Mouse (Mus musculus): ENCODE measurements at regions not wholly inside any gene's neighbourhood (a gene's known extent, or its start where the extent isn't known, plus 50 kb on each side); places are given as distances from the start of the nearest gene placed in this dataset.

- no peak overlapping the region for H3ac ChIP-seq (ENCODE audit: control insufficient read depth, insufficient read length, low read depth)
- H3K27me3 ChIP-seq (ENCODE audit: control insufficient read depth, insufficient read depth, insufficient read length): no peaks in the 10 kb centered on the region
- H3K36me3 ChIP-seq (ENCODE audit: control insufficient read depth, insufficient read depth): no peaks in the 10 kb centered on the region
- no peaks in the 10 kb centered on the region for H3K79me2 ChIP-seq (ENCODE audit: control insufficient read depth, insufficient read depth)
- no peaks in the 10 kb centered on the region for H3K79me3 ChIP-seq (ENCODE audit: low read depth)
- no peak for TF ChIP-seq CEBPB (IDR thresholded peaks at IDR 0.05; ENCODE audit: low read depth)
- no peak for TF ChIP-seq MYOG (IDR thresholded peaks at IDR 0.05; ENCODE audit: control insufficient read depth, extremely low read depth, insufficient read length)
- no peak for TF ChIP-seq USF1 (IDR thresholded peaks at IDR 0.05; ENCODE audit: low read depth)
- no peak for TF ChIP-seq FOSL1 (IDR thresholded peaks at IDR 0.05; ENCODE audit: insufficient read depth, low read length, poor library complexity, severe bottlenecking)
- TF ChIP-seq MYOD1 (IDR thresholded peaks at IDR 0.05; ENCODE audit: control insufficient read depth, insufficient read length, low read depth): no peak
- TF ChIP-seq CTCF (IDR thresholded peaks at IDR 0.05; ENCODE audit: control insufficient read depth, insufficient read depth, insufficient read length): no peak
- TF ChIP-seq MAX (IDR thresholded peaks at IDR 0.05): no peak
- H3K4me3 ChIP-seq (ENCODE audit: insufficient read depth, poor library complexity, severe bottlenecking): no peak overlapping the region
Observed at GRCm38 (mm10) chr10:44609187-44609586, 80.9 kb upstream of the Prdm1 start.

GRCm38 (mm10) chr10:44607334-44607851, 79.1 kb upstream of the Prdm1 start:
- Histone ChIP-seq H3K79me2 (ENCODE audit: control insufficient read depth, insufficient read depth) (no peaks in the 10 kb centered on the region), H3K4me3 (ENCODE audit: insufficient read depth, poor library complexity, severe bottlenecking) (no peak overlapping the region), H3K27me3 (ENCODE audit: control insufficient read depth, insufficient read depth, insufficient read length) (no peaks in the 10 kb centered on the region), H3ac (ENCODE audit: control insufficient read depth, insufficient read length, low read depth) (no peak overlapping the region), H3K36me3 (ENCODE audit: control insufficient read depth, insufficient read depth) (no peaks in the 10 kb centered on the region), H3K79me3 (ENCODE audit: low read depth) (no peaks in the 10 kb centered on the region)
- no peak for TF ChIP-seq CTCF (IDR thresholded peaks at IDR 0.05; ENCODE audit: control insufficient read depth, insufficient read depth, insufficient read length)
- no peak for TF ChIP-seq MYOD1 (IDR thresholded peaks at IDR 0.05; ENCODE audit: control insufficient read depth, insufficient read length, low read depth)
- no peak for TF ChIP-seq MYOG (IDR thresholded peaks at IDR 0.05; ENCODE audit: control insufficient read depth, extremely low read depth, insufficient read length)
- no peak for TF ChIP-seq MAX (IDR thresholded peaks at IDR 0.05)
- no peak for TF ChIP-seq FOSL1 (IDR thresholded peaks at IDR 0.05; ENCODE audit: insufficient read depth, low read length, poor library complexity, severe bottlenecking)
- TF ChIP-seq USF1 (IDR thresholded peaks at IDR 0.05; ENCODE audit: low read depth): no peak
- no peak for TF ChIP-seq CEBPB (IDR thresholded peaks at IDR 0.05; ENCODE audit: low read depth)

DNA sequence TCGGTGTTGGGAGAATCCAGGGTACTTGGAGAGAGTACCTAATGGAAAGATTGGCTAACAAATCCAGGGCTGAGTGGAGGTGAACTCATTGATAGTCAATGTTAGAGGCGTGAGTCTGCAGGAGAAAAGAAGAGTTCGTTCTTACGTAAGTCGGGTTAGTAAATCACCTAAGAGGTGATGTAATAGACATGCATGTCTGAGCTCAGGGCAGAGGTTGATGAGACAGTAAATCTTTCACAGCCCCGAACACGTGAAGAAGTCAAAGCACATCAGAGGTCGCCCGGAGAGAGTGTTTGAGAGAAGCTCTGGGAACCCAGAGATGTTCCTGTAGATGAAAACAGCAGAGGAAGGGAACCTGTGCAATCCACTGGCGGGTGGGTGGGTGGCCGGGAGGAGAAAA, 76.2 kb upstream of the Prdm1 start:
- TF ChIP-seq CEBPB (IDR thresholded peaks at IDR 0.05; ENCODE audit: low read depth) (no peak), MAX (IDR thresholded peaks at IDR 0.05) (no peak), FOSL1 (IDR thresholded peaks at IDR 0.05; ENCODE audit: insufficient read depth, low read length, poor library complexity, severe bottlenecking) (no peak), MYOD1 (IDR thresholded peaks at IDR 0.05; ENCODE audit: control insufficient read depth, insufficient read length, low read depth) (no peak), MYOG (IDR thresholded peaks at IDR 0.05; ENCODE audit: control insufficient read depth, extremely low read depth, insufficient read length) (no peak), CTCF (IDR thresholded peaks at IDR 0.05; ENCODE audit: control insufficient read depth, insufficient read depth, insufficient read length) (no peak)
- H3K27me3 ChIP-seq (ENCODE audit: control insufficient read depth, insufficient read depth, insufficient read length): no peaks in the 10 kb centered on the region
- H3K36me3 ChIP-seq (ENCODE audit: control insufficient read depth, insufficient read depth): no peaks in the 10 kb centered on the region
- no peaks in the 10 kb centered on the region for H3K79me3 ChIP-seq (ENCODE audit: low read depth)
- no peak overlapping the region for H3K4me3 ChIP-seq (ENCODE audit: insufficient read depth, poor library complexity, severe bottlenecking)
- H3K79me2 ChIP-seq (ENCODE audit: control insufficient read depth, insufficient read depth): no peaks in the 10 kb centered on the region
- H3ac ChIP-seq (ENCODE audit: control insufficient read depth, insufficient read length, low read depth): no peak overlapping the region

DNA sequence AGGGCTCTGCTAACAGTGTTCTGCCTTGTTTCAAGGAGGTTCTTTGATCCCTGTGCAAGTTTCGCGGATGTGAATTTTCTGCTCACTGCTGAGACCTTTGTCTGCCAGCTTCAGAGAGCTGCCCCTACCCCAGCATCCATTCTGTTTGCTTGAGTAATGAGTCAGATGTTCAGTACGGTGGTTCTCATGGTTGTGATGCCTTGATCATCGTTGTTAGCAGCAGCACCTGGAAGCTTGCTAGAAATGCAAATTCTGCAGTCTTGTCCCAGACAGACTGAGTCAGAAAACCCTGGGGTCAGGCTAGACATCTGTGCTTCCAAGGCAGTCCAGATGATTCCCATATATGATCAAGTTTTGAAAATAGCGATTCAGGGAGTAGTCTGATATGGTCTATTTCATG, 75.2 kb upstream of the Prdm1 start:
- TF ChIP-seq USF1 (IDR thresholded peaks at IDR 0.05; ENCODE audit: low read depth) (no peak), MYOD1 (IDR thresholded peaks at IDR 0.05; ENCODE audit: control insufficient read depth, insufficient read length, low read depth) (no peak), MAX (IDR thresholded peaks at IDR 0.05) (no peak)
- H3K27me3 ChIP-seq (ENCODE audit: control insufficient read depth, insufficient read depth, insufficient read length): no peaks in the 10 kb centered on the region
- H3K36me3 ChIP-seq (ENCODE audit: control insufficient read depth, insufficient read depth): no peaks in the 10 kb centered on the region
- H3K79me3 ChIP-seq (ENCODE audit: low read depth): no peaks in the 10 kb centered on the region
- H3K79me2 ChIP-seq (ENCODE audit: control insufficient read depth, insufficient read depth): no peaks in the 10 kb centered on the region
- H3K4me3 ChIP-seq (ENCODE audit: insufficient read depth, poor library complexity, severe bottlenecking): no peak overlapping the region
- no peak overlapping the region for H3ac ChIP-seq (ENCODE audit: control insufficient read depth, insufficient read length, low read depth)

DNA sequence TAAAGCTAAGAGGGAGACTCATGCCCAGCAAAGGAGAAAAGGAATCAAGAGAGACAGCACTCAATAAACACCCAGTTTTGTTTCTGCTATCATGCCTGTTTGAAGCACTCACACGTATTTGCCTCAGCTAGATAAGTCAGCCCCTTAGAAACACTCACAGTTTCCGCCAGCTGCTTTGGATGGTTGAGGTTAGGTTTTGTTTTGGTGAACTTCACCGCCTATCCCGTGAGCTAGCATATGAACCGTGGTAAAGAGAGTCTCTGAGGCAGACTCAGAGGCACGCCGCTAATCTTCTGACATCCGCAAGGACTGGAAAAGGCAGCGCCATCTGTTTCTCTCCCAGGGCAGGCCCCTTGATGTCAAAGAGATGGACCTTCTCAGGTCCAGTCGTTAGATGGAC, 73.2 kb upstream of the Prdm1 start:
- no peaks in the 10 kb centered on the region for H3K79me3 ChIP-seq (ENCODE audit: low read depth)
- no peak overlapping the region for H3ac ChIP-seq (ENCODE audit: control insufficient read depth, insufficient read length, low read depth)
- H3K36me3 ChIP-seq (ENCODE audit: control insufficient read depth, insufficient read depth): no peaks in the 10 kb centered on the region
- TF ChIP-seq MAX (IDR thresholded peaks at IDR 0.05) (no peak), FOSL1 (IDR thresholded peaks at IDR 0.05; ENCODE audit: insufficient read depth, low read length, poor library complexity, severe bottlenecking) (no peak), USF1 (IDR thresholded peaks at IDR 0.05; ENCODE audit: low read depth) (no peak), MYOG (IDR thresholded peaks at IDR 0.05; ENCODE audit: control insufficient read depth, extremely low read depth, insufficient read length) (no peak)
- H3K27me3 ChIP-seq (ENCODE audit: control insufficient read depth, insufficient read depth, insufficient read length): no peaks in the 10 kb centered on the region
- no peak overlapping the region for H3K4me3 ChIP-seq (ENCODE audit: insufficient read depth, poor library complexity, severe bottlenecking)
- no peaks in the 10 kb centered on the region for H3K79me2 ChIP-seq (ENCODE audit: control insufficient read depth, insufficient read depth)

GRCm38 (mm10) chr10:44599964-44600334, 71.6 kb upstream of the Prdm1 start:
- H3K4me3 ChIP-seq (ENCODE audit: insufficient read depth, poor library complexity, severe bottlenecking): no peak overlapping the region
- no peaks in the 10 kb centered on the region for H3K79me2 ChIP-seq (ENCODE audit: control insufficient read depth, insufficient read depth)
- TF ChIP-seq MYOD1 (IDR thresholded peaks at IDR 0.05; ENCODE audit: control insufficient read depth, insufficient read length, low read depth): no peak
- no peak for TF ChIP-seq USF1 (IDR thresholded peaks at IDR 0.05; ENCODE audit: low read depth)
- H3K27me3 ChIP-seq (ENCODE audit: control insufficient read depth, insufficient read depth, insufficient read length): no peaks in the 10 kb centered on the region
- H3ac ChIP-seq (ENCODE audit: control insufficient read depth, insufficient read length, low read depth): no peak overlapping the region
- no peaks in the 10 kb centered on the region for H3K36me3 ChIP-seq (ENCODE audit: control insufficient read depth, insufficient read depth)
- no peaks in the 10 kb centered on the region for H3K79me3 ChIP-seq (ENCODE audit: low read depth)
